Mouse (Mus musculus): ENCODE measurements at regions not wholly inside any gene's neighbourhood (a gene's known extent, or its start where the extent isn't known, plus 50 kb on each side); places are given as distances from the start of the nearest gene placed in this dataset.
A peak's percentile ranks its signal among the peaks of the same experiment; 100 is the strongest.

DNA sequence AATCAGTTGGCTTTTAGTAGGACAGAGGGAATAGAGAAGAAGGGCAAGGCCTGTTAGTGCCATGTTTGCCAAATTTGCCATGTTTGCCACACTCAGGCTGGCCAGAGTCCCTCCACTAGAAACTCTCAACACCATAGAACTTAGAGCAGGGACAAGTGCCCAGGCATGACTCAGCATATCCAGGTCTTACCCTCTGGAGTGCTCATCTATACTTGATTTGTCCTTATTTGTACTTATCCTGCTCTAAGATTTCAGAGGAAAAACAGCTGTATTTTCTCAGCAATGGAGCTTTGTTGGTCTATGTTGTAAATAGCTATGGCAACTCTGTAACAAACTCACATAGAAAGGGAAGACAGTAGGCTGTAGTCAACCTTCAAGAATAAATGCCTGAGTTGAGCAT lies 393.6 kb upstream of the Nrp1 start:
- Histone ChIP-seq H3K27me3 (replicated peaks; ENCODE audit: control insufficient read depth, insufficient read depth, low read length) (no peaks in the 10 kb centered on the region), H3K4me3 (ENCODE audit: low read length) (no peak overlapping the region), H3K27ac (ENCODE audit: low read depth, low read length) (no peak overlapping the region), H3K9me3 (ENCODE audit: control insufficient read depth, low read length) (no peaks in the 10 kb centered on the region), H3K36me3 (ENCODE audit: control insufficient read depth, insufficient read depth, low read length) (no peaks in the 10 kb centered on the region), H3K9ac (ENCODE audit: low read depth, low read length) (no peak overlapping the region), H3K4me2 (ENCODE audit: low read length) (no peak overlapping the region), H3K4me1 (ENCODE audit: control insufficient read depth, insufficient read depth, low read depth, low read length) (no peaks in the 10 kb centered on the region)
- no peak for ATAC-seq

GRCm38 (mm10) chr8:127965341-127965740 lies 393.1 kb upstream of the Nrp1 start:
- no peak overlapping the region for H3K9ac ChIP-seq (ENCODE audit: low read depth, low read length)
- H3K4me3 ChIP-seq (ENCODE audit: low read length): no peak overlapping the region
- WGBS: 68% methylated on average over 2 of the region's 2 CpGs
- H3K4me1 ChIP-seq (ENCODE audit: control insufficient read depth, insufficient read depth, low read depth, low read length): no peaks in the 10 kb centered on the region
- no peaks in the 10 kb centered on the region for H3K9me3 ChIP-seq (ENCODE audit: control insufficient read depth, low read length)
- H3K4me2 ChIP-seq (ENCODE audit: low read length): no peak overlapping the region
- no peaks in the 10 kb centered on the region for H3K36me3 ChIP-seq (ENCODE audit: control insufficient read depth, insufficient read depth, low read length)
- no peaks in the 10 kb centered on the region for H3K27me3 ChIP-seq (replicated peaks; ENCODE audit: control insufficient read depth, insufficient read depth, low read length)
- no peak overlapping the region for H3K27ac ChIP-seq (ENCODE audit: low read depth, low read length)
- ATAC-seq: no peak

DNA sequence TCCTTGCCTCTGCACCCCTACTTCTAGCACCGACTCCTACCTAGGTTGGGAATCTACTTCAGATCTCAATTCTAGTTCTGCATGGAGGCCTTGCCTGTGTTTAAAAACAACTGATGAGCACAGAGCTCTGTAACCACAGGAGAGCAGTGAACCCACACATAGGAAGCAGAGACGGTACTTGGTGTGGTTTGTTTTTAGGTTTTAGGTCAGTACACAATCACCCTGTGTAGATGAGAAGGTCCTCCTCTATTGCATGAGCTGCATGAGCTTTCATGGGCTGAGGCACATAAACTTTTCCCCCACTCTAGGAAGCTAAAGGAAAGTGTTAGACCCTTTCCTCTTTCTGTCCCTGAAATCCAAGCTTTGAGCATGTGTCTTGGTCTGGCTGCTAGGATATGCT lies 390.4 kb upstream of the Nrp1 start:
- Histone ChIP-seq H3K4me1 (ENCODE audit: control insufficient read depth, insufficient read depth, low read depth, low read length) (no peaks in the 10 kb centered on the region), H3K27ac (ENCODE audit: low read depth, low read length) (no peak overlapping the region), H3K9me3 (ENCODE audit: control insufficient read depth, low read length) (no peaks in the 10 kb centered on the region), H3K36me3 (ENCODE audit: control insufficient read depth, insufficient read depth, low read length) (no peaks in the 10 kb centered on the region), H3K27me3 (replicated peaks; ENCODE audit: control insufficient read depth, insufficient read depth, low read length) (no peaks in the 10 kb centered on the region), H3K4me2 (ENCODE audit: low read length) (no peak overlapping the region), H3K4me3 (ENCODE audit: low read length) (no peak overlapping the region), H3K9ac (ENCODE audit: low read depth, low read length) (no peak overlapping the region)
- ATAC-seq: no peak
- 93% methylated on average over 2 of the region's 2 CpGs for WGBS

- no peak overlapping the region for H3K27ac ChIP-seq (ENCODE audit: low read depth, low read length)
- no peaks in the 10 kb centered on the region for H3K4me1 ChIP-seq (ENCODE audit: control insufficient read depth, insufficient read depth, low read depth, low read length)
- H3K27me3 ChIP-seq (replicated peaks; ENCODE audit: control insufficient read depth, insufficient read depth, low read length): no peaks in the 10 kb centered on the region
- H3K4me3 ChIP-seq (ENCODE audit: low read length): no peak overlapping the region
- no peak overlapping the region for H3K4me2 ChIP-seq (ENCODE audit: low read length)
- no peak for ATAC-seq
- H3K36me3 ChIP-seq (ENCODE audit: control insufficient read depth, insufficient read depth, low read length): no peaks in the 10 kb centered on the region
- H3K9me3 ChIP-seq (ENCODE audit: control insufficient read depth, low read length): no peaks in the 10 kb centered on the region
- 99% methylated on average over 2 of the region's 2 CpGs for WGBS
- H3K9ac ChIP-seq (ENCODE audit: low read depth, low read length): no peak overlapping the region
Observed at GRCm38 (mm10) chr8:127973194-127973593, 385.2 kb upstream of the Nrp1 start.

DNA sequence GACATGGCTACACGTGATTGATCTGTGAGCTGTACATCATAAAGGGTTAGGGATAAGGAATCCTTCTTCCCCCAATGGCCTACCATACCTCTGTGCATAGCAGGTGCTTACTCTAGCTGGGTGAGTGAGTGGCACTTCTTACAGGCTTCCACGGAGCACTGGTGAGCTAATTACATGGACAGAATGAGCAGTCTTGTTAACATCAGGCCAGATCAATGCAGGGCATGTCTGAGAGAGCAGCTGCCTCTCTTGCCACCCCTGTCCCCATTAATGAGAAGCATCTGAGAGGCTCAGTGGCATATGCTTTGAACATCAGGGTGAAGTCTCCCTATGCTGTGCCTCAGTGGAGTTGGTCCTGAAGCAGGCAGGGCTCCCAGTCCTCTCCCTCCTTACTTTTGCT lies 380.7 kb upstream of the Nrp1 start:
- WGBS: 58% methylated on average over 2 of the region's 2 CpGs
- H3K36me3 ChIP-seq (ENCODE audit: control insufficient read depth, insufficient read depth, low read length): no peaks in the 10 kb centered on the region
- H3K27ac ChIP-seq (ENCODE audit: low read depth, low read length): no peak overlapping the region
- no peak for ATAC-seq
- no peak overlapping the region for H3K4me2 ChIP-seq (ENCODE audit: low read length)
- no peaks in the 10 kb centered on the region for H3K9me3 ChIP-seq (ENCODE audit: control insufficient read depth, low read length)
- no peaks in the 10 kb centered on the region for H3K27me3 ChIP-seq (replicated peaks; ENCODE audit: control insufficient read depth, insufficient read depth, low read length)
- H3K4me1 ChIP-seq (ENCODE audit: control insufficient read depth, insufficient read depth, low read depth, low read length): no peaks in the 10 kb centered on the region
- no peak overlapping the region for H3K4me3 ChIP-seq (ENCODE audit: low read length)
- H3K9ac ChIP-seq (ENCODE audit: low read depth, low read length): no peak overlapping the region; the same call in 1 of the 2 replicates

DNA sequence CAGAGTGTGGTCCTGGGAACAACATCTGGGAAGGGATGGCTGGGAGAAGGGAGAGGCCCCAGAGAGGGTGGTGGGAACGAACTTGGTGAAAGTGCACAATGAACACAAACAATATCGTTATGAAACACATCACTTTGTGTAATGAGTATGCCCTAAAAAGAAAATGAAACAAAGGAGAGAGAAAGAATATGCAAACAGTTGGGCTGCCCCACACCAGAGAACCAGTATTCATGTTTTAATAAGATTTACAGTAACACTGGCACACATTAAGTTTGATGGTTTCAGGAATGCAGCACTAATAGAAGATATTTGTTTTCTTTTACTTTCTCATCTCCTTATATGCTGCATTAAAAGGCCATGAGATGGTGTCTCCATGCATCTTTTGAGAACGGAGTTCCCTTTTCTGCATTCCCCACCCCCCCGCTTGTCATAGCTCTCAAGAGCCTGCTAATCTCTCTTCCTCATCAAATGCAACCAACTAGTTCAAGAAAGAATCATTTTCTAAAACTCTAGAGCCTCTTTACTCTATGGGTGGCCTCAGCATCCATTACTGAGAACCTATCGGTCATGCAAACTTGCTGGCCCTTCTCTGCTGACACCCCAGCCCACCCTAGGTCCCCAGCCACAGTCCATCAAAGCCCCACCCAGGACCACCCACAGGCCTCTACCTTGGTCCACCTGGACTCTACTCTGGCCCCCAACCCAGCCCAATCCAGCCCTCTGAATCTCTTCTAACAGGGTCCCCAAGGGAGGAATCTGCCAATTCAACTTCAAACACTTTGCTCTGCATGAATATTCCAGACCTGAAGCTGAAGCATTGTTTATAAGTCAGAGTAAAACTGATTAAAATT lies 379.0 kb upstream of the Nrp1 start:
- H3K4me2 ChIP-seq (ENCODE audit: low read length): no peak overlapping the region
- H3K36me3 ChIP-seq (ENCODE audit: control insufficient read depth, insufficient read depth, low read length): no peaks in the 10 kb centered on the region
- no peak for ATAC-seq
- no peaks in the 10 kb centered on the region for H3K4me1 ChIP-seq (ENCODE audit: control insufficient read depth, insufficient read depth, low read depth, low read length)
- no peaks in the 10 kb centered on the region for H3K27me3 ChIP-seq (replicated peaks; ENCODE audit: control insufficient read depth, insufficient read depth, low read length)
- 74% methylated on average over 5 of the region's 5 CpGs for WGBS
- H3K9me3 ChIP-seq (ENCODE audit: control insufficient read depth, low read length): no peaks in the 10 kb centered on the region
- H3K27ac ChIP-seq (ENCODE audit: low read depth, low read length): no peak overlapping the region
- H3K9ac ChIP-seq (ENCODE audit: low read depth, low read length): no peak overlapping the region
- no peak overlapping the region for H3K4me3 ChIP-seq (ENCODE audit: low read length)

DNA sequence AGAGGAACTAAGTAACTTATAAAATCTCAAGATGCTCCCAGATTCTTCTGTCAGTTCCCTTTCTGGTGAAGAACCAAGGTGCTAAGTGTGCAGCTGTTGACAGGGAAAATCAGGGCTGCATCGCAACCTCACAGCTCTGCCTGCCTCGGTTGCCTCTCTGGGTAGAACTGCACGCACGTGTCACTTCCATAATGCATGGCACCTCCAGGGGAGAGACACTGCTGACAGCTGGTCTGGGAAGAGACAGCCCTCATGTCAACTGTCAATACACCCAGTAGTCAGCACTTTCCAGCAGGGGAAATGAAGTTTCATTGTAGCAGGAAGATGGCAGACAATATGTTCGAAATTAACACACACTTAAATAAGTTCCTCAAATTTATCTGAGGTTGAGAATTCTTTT lies 376.2 kb upstream of the Nrp1 start:
- Histone ChIP-seq H3K4me1 (ENCODE audit: control insufficient read depth, insufficient read depth, low read depth, low read length) (no peaks in the 10 kb centered on the region), H3K4me2 (ENCODE audit: low read length) (no peak overlapping the region), H3K9ac (ENCODE audit: low read depth, low read length) (no peak overlapping the region), H3K9me3 (ENCODE audit: control insufficient read depth, low read length) (no peaks in the 10 kb centered on the region), H3K27me3 (replicated peaks; ENCODE audit: control insufficient read depth, insufficient read depth, low read length) (no peaks in the 10 kb centered on the region), H3K27ac (ENCODE audit: low read depth, low read length) (no peak overlapping the region), H3K4me3 (ENCODE audit: low read length) (no peak overlapping the region), H3K36me3 (ENCODE audit: control insufficient read depth, insufficient read depth, low read length) (no peaks in the 10 kb centered on the region)
- ATAC-seq: no peak
- WGBS: 77% methylated on average over 5 of the region's 5 CpGs

DNA sequence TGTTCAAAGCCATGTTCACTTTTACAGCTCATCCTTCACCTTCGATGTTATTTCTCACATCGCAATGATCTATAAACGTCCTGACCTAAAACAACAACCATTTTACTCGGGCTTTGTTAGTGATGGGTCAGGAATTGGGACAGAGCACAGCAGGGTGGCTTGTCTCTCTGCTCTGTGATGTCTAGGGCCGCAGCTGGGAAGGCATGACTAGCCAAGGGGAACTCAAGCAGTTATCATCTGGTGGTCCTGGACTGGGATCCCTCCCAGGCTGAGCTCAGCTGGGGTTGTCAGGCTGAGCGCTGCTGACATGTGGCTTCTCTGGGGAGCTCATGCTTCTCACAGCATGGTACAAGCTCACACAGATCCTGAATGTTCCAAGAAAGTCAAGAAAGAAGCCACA lies 372.8 kb upstream of the Nrp1 start:
- Histone ChIP-seq H3K4me2 (ENCODE audit: low read length) (no peak overlapping the region), H3K27me3 (replicated peaks; ENCODE audit: control insufficient read depth, insufficient read depth, low read length) (no peaks in the 10 kb centered on the region), H3K27ac (ENCODE audit: low read depth, low read length) (no peak overlapping the region), H3K4me3 (ENCODE audit: low read length) (no peak overlapping the region), H3K9ac (ENCODE audit: low read depth, low read length) (no peak overlapping the region), H3K9me3 (ENCODE audit: control insufficient read depth, low read length) (no peaks in the 10 kb centered on the region), H3K36me3 (ENCODE audit: control insufficient read depth, insufficient read depth, low read length) (no peaks in the 10 kb centered on the region), H3K4me1 (ENCODE audit: control insufficient read depth, insufficient read depth, low read depth, low read length) (no peaks in the 10 kb centered on the region)
- ATAC-seq: 0 out of 2 replicates have a peak, but pooled peaks have one; percentile 45
- WGBS: 37% methylated on average over 6 of the region's 6 CpGs

- 0 out of 2 replicates have a peak, but pooled peaks cover under 1% of the 10 kb centered on the region for H3K4me1 ChIP-seq (ENCODE audit: control insufficient read depth, insufficient read depth, low read depth, low read length)
- no peak overlapping the region for H3K4me2 ChIP-seq (ENCODE audit: low read length)
- WGBS: 63% methylated on average over 1 of the region's 1 CpGs
- H3K36me3 ChIP-seq (ENCODE audit: control insufficient read depth, insufficient read depth, low read length): no peaks in the 10 kb centered on the region
- no peak overlapping the region for H3K9ac ChIP-seq (ENCODE audit: low read depth, low read length)
- ATAC-seq: no peak
- no peaks in the 10 kb centered on the region for H3K9me3 ChIP-seq (ENCODE audit: control insufficient read depth, low read length)
- H3K27ac ChIP-seq (ENCODE audit: low read depth, low read length): no peak overlapping the region
- no peak overlapping the region for H3K4me3 ChIP-seq (ENCODE audit: low read length)
- H3K27me3 ChIP-seq (replicated peaks; ENCODE audit: control insufficient read depth, insufficient read depth, low read length): no peaks in the 10 kb centered on the region
Observed at GRCm38 (mm10) chr8:127988887-127989286, 369.5 kb upstream of the Nrp1 start.

All from hindbrain, embryonic 16.5 days (tissue).